Mouse (Mus musculus): ENCODE data around the gene Grm4. TPM values are rescaled to one million over a fixed set of nuclear protein-coding genes. Genes with fewer than 3 reads are reported as not detected.

Grm4 gene
- polyA plus RNA-seq, 1 experiment from 2014 or later, result not detected

DNA sequence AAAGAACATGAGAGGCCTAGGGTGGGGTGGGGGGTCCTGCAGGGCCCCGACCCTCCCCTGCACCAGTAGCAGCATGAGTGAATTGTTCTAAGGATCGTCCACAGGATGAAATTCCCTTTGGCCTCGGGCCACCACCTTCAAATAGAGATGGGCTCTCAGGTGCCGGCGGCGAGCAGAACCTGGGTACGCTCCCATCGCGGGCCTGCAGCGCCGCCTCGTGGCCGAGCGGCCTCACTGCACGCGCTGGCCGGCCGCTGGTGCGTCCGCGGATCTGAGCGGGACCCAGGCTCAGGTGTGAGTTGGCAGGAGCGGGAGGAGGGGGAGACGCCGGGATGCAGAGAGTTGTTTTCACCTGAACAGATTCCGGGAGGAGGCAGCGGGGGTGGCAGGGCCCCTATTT lies 646 bp downstream of the Grm4 start:
- ATAC-seq (ENCODE audit: low read depth), result no peak
- 1% methylated on average over 27 of the region's 27 CpGs for WGBS (ENCODE audit: insufficient replicate concordance)
- no peak overlapping the region for H3K4me3 ChIP-seq (ENCODE audit: low read depth, low read length)
- no peaks in the 10 kb centered on the region for H3K9me3 ChIP-seq (replicated peaks; ENCODE audit: control insufficient read depth, low read length)
- no peaks in the 10 kb centered on the region for H3K36me3 ChIP-seq (ENCODE audit: control insufficient read depth, insufficient read depth)
- H3K27me3 ChIP-seq (ENCODE audit: control insufficient read depth, insufficient read depth, low read depth, low read length), result peaks cover 30% of the 10 kb centered on the region
- no peak overlapping the region for H3K9ac ChIP-seq (ENCODE audit: low read depth, low read length)
- H3K27ac ChIP-seq (ENCODE audit: low read length), result no peak overlapping the region
- H3K4me1 ChIP-seq (ENCODE audit: control insufficient read depth, low read depth, low read length), result no peaks in the 10 kb centered on the region
- no peak overlapping the region for H3K4me2 ChIP-seq (ENCODE audit: low read depth, low read length)

GRCm38 (mm10) chr17:27518700-27519595 lies 2.3 kb downstream of the Grm4 start:
- no peak overlapping the region for H3K4me2 ChIP-seq (ENCODE audit: low read depth, low read length)
- H3K27ac ChIP-seq (ENCODE audit: low read length), result no peak overlapping the region
- H3K4me1 ChIP-seq (ENCODE audit: control insufficient read depth, low read depth, low read length), result no peaks in the 10 kb centered on the region
- H3K9ac ChIP-seq (ENCODE audit: low read depth, low read length), result no peak overlapping the region
- H3K36me3 ChIP-seq (ENCODE audit: control insufficient read depth, insufficient read depth), result no peaks in the 10 kb centered on the region
- ATAC-seq (ENCODE audit: low read depth), result no peak
- H3K4me3 ChIP-seq (ENCODE audit: low read depth, low read length), result no peak overlapping the region
- no peaks in the 10 kb centered on the region for H3K9me3 ChIP-seq (replicated peaks; ENCODE audit: control insufficient read depth, low read length)
- H3K27me3 ChIP-seq (ENCODE audit: control insufficient read depth, insufficient read depth, low read depth, low read length), result peaks cover 47% of the 10 kb centered on the region
- WGBS (ENCODE audit: insufficient replicate concordance), result 42% methylated on average over 15 of the region's 15 CpGs

- ATAC-seq (ENCODE audit: low read depth), result no peak
- 44% methylated on average over 9 of the region's 9 CpGs for WGBS (ENCODE audit: insufficient replicate concordance)
These were observed 2.9 kb downstream of the Grm4 start for GRCm38 (mm10) chr17:27518296-27518695.

GRCm38 (mm10) chr17:27513916-27514762 lies 7.1 kb downstream of the Grm4 start:
- Histone ChIP-seq H3K27ac (ENCODE audit: low read length) (no peak overlapping the region), H3K9me3 (replicated peaks; ENCODE audit: control insufficient read depth, low read length) (no peaks in the 10 kb centered on the region)

More at GRCm38 (mm10) chr17:27518296-27518695, 2.9 kb downstream of the Grm4 start:
- H3K9me3 ChIP-seq (replicated peaks; ENCODE audit: control insufficient read depth, low read length), result no peaks in the 10 kb centered on the region
- no peaks in the 10 kb centered on the region for H3K4me1 ChIP-seq (ENCODE audit: control insufficient read depth, low read depth, low read length)
- no peak overlapping the region for H3K9ac ChIP-seq (ENCODE audit: low read depth, low read length)
- H3K4me2 ChIP-seq (ENCODE audit: low read depth, low read length), result no peak overlapping the region
- peaks cover 53% of the 10 kb centered on the region for H3K27me3 ChIP-seq (ENCODE audit: control insufficient read depth, insufficient read depth, low read depth, low read length)
- no peak overlapping the region for H3K27ac ChIP-seq (ENCODE audit: low read length)
- H3K4me3 ChIP-seq (ENCODE audit: low read depth, low read length), result no peak overlapping the region
- H3K36me3 ChIP-seq (ENCODE audit: control insufficient read depth, insufficient read depth), result no peaks in the 10 kb centered on the region

DNA sequence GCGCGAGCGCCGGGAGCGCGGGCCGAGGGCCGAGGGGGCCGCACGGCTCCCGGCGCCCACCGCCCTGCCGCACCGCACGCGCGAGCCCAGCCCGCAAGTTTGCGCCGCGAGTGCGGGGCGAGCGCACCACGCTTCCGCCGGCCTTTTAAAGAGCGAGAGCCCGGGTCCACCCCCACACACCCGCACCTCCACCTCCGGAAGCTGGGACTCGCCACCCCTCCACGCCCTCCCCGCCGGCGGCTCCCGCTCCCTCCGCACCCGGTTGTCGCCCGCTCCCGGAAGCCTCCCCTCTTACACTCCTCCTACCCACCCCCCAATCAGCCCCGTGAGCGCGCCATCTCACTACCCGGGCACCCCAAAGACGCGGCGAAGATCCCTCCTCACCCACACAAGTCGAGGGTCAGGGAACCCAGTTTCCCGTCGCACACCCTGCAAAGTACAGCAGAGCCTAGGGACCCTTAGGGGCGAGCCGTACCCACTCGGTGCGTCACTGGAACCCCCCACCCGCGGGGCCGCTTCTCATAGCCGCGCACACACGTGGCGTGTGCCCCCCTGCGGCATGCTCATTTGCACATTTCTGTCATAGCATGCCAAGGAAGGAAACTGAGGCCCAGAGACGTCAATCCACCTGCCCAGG lies 7.8 kb downstream of the Grm4 start:
- 2% methylated on average over 63 of the region's 66 CpGs for WGBS (ENCODE audit: insufficient replicate concordance)
- peak overlapping the region; percentile 64 for H3K4me2 ChIP-seq (ENCODE audit: low read depth, low read length)
- no peak for ATAC-seq (ENCODE audit: low read depth)
- H3K4me1 ChIP-seq (ENCODE audit: control insufficient read depth, low read depth, low read length), result no peaks in the 10 kb centered on the region; the same call in 1 of the 2 replicates
- no peak overlapping the region for H3K27ac ChIP-seq (ENCODE audit: low read length)
- peaks cover 71% of the 10 kb centered on the region for H3K27me3 ChIP-seq (ENCODE audit: control insufficient read depth, insufficient read depth, low read depth, low read length)
- H3K9me3 ChIP-seq (replicated peaks; ENCODE audit: control insufficient read depth, low read length), result no peaks in the 10 kb centered on the region
- no peaks in the 10 kb centered on the region for H3K36me3 ChIP-seq (ENCODE audit: control insufficient read depth, insufficient read depth)
- H3K9ac ChIP-seq (ENCODE audit: low read depth, low read length), result no peak overlapping the region
- peak overlapping the region; percentile 42 for H3K4me3 ChIP-seq (ENCODE audit: low read depth, low read length)

More at GRCm38 (mm10) chr17:27513916-27514762, 7.1 kb downstream of the Grm4 start:
- H3K27me3 ChIP-seq (ENCODE audit: control insufficient read depth, insufficient read depth, low read depth, low read length), result peaks cover 71% of the 10 kb centered on the region
- no peak overlapping the region for H3K4me2 ChIP-seq (ENCODE audit: low read depth, low read length)
- no peak for ATAC-seq (ENCODE audit: low read depth)
- H3K36me3 ChIP-seq (ENCODE audit: control insufficient read depth, insufficient read depth), result no peaks in the 10 kb centered on the region
- WGBS (ENCODE audit: insufficient replicate concordance), result 28% methylated on average over 27 of the region's 27 CpGs
- H3K4me1 ChIP-seq (ENCODE audit: control insufficient read depth, low read depth, low read length), result no peaks in the 10 kb centered on the region; the same call in 1 of the 2 replicates
- no peak overlapping the region for H3K4me3 ChIP-seq (ENCODE audit: low read depth, low read length)
- H3K9ac ChIP-seq (ENCODE audit: low read depth, low read length), result no peak overlapping the region

- WGBS (ENCODE audit: insufficient replicate concordance), result under 1% methylated on average over 75 of the region's 78 CpGs
- H3K9ac ChIP-seq (ENCODE audit: low read depth, low read length), result no peak overlapping the region
- no peak overlapping the region for H3K27ac ChIP-seq (ENCODE audit: low read length)
- no peaks in the 10 kb centered on the region for H3K9me3 ChIP-seq (replicated peaks; ENCODE audit: control insufficient read depth, low read length)
- peak overlapping the region; percentile 42 for H3K4me3 ChIP-seq (ENCODE audit: low read depth, low read length)
- H3K27me3 ChIP-seq (ENCODE audit: control insufficient read depth, insufficient read depth, low read depth, low read length), result peaks cover 69% of the 10 kb centered on the region
- no peaks in the 10 kb centered on the region for H3K36me3 ChIP-seq (ENCODE audit: control insufficient read depth, insufficient read depth)
- H3K4me1 ChIP-seq (ENCODE audit: control insufficient read depth, low read depth, low read length), result no peaks in the 10 kb centered on the region; the same call in 1 of the 2 replicates
- H3K4me2 ChIP-seq (ENCODE audit: low read depth, low read length), result peak overlapping the region; percentile 64
- no peak for ATAC-seq (ENCODE audit: low read depth)
These were observed 8.5 kb downstream of the Grm4 start for GRCm38 (mm10) chr17:27512619-27513161.

DNA sequence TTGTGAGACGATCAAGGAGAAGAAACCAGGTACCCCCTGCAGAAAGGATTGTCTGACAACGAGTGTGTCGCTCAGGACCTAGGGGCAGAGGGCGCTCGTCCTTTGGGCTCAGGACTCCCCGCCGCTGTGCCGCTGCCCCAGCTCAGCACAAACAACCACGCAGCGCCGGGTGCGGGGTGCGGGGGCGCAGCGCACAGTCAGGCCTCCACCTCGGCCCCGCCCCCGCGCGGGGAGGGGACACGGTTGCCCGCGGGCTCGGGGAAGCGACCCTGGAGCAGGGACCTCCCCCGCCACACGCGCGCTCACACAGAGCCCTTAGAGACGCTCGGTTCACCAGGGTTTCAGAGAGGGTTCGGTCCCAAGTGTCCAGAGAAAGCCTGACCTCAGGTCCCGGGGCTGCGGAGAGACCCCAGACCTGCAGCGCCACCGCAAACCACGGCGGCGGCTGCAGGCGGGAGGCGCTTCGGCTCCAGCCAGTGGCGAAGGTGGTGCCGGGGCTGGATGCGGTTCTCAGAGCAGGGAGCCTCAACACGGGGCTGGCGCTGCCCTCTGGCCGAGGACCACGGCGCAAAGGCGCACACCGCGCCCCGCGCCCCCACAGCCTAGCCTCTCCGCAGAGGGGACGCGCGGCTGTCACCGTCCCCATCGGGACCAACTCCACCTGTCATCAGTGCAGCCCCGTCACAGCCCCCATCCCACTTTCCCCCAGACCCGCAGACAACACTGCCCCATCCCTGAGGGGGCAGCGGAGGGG lies 9.2 kb downstream of the Grm4 start:
- Histone ChIP-seq H3K36me3 (ENCODE audit: control insufficient read depth, insufficient read depth) (no peaks in the 10 kb centered on the region), H3K9ac (ENCODE audit: low read depth, low read length) (no peak overlapping the region), H3K4me1 (ENCODE audit: control insufficient read depth, low read depth, low read length) (no peaks in the 10 kb centered on the region; the same call in 1 of the 2 replicates), H3K4me2 (ENCODE audit: low read depth, low read length) (peak overlapping the region; percentile 64), H3K27ac (ENCODE audit: low read length) (no peak overlapping the region), H3K27me3 (ENCODE audit: control insufficient read depth, insufficient read depth, low read depth, low read length) (peaks cover 68% of the 10 kb centered on the region), H3K4me3 (ENCODE audit: low read depth, low read length) (peak overlapping the region; percentile 42; the same call in 1 of the 2 replicates), H3K9me3 (replicated peaks; ENCODE audit: control insufficient read depth, low read length) (no peaks in the 10 kb centered on the region)
- ATAC-seq (ENCODE audit: low read depth), result no peak
- under 1% methylated on average over 64 of the region's 64 CpGs for WGBS (ENCODE audit: insufficient replicate concordance)

Measured in liver, embryonic 16.5 days (tissue).